Mouse (Mus musculus) hindbrain, postnatal 0 days (tissue): ENCODE results near the gene Grap2. TPM values are rescaled to one million over a fixed set of nuclear protein-coding genes. Genes with fewer than 3 reads are reported as not detected.

Experiments
- ATAC-seq: fragments of 200-750 bp; cut with Nextera tagmentation; 2 replicates; pipeline ENCODE4 v1.8.0; 2017; ENCODE audit warnings: mild to moderate bottlenecking, moderate TSS enrichment, moderate library complexity
- DNase-seq: peaks from one replicate; pipeline ENCODE4 v3.0.0-alpha.2; 2015; ENCODE audit warnings: low spot score
- H3K27ac ChIP-seq: fragments of 300-500 bp; sonication (generic); 2 replicates; pipeline ENCODE4 v1.5.1; 2014; ENCODE audit warnings: mild to moderate bottlenecking
- H3K27me3 ChIP-seq: fragments of 300-500 bp; sonication (generic); 2 replicates; pipeline ENCODE4 v1.6.1; 2014; ENCODE audit warnings: low read length, mixed read lengths; ENCODE audit not compliant: insufficient read depth
- H3K36me3 ChIP-seq: fragments of 300-500 bp; sonication (generic); 2 replicates; pipeline ENCODE4 v1.6.1; 2014; ENCODE audit warnings: low read length, mixed read lengths; ENCODE audit not compliant: insufficient read depth
- H3K4me1 ChIP-seq: fragments of 300-500 bp; sonication (generic); 2 replicates; pipeline ENCODE4 v1.6.1; 2014; ENCODE audit warnings: antibody characterized with exemption, low read length, mixed read lengths; ENCODE audit not compliant: insufficient read depth
- H3K4me2 ChIP-seq: fragments of 300-500 bp; sonication (generic); 2 replicates; pipeline ENCODE4 v1.6.1; 2014; ENCODE audit warnings: low read depth, mild to moderate bottlenecking, low read length, moderate library complexity, mixed read lengths
- H3K4me3 ChIP-seq: fragments of 300-500 bp; sonication (generic); 2 replicates; pipeline ENCODE4 v1.5.1; 2014; ENCODE audit warnings: low read length
- H3K9ac ChIP-seq: fragments of 300-500 bp; sonication (generic); replicated peaks from 2 replicates; pipeline ENCODE4 v1.6.1; 2014; ENCODE audit warnings: mild to moderate bottlenecking, low read length, moderate library complexity, mixed read lengths
- H3K9me3 ChIP-seq: fragments of 300-500 bp; sonication (generic); 2 replicates; pipeline ENCODE4 v1.6.1; 2016; ENCODE audit warnings: low read length, mixed read lengths
- CTCF ChIP-seq: IDR thresholded peaks from 2 replicates; pipeline ENCODE4 v1.5.1; 2016; ENCODE audit warnings: antibody characterized with exemption, control low read depth, low read depth
- WGBS: fragments of 180-500 bp; shearing (Covaris S2); extraction: QIAGEN DNeasy Blood & Tissue Kit; methylation state at CpG from one replicate; pipeline ENCODE4 v1.1.7; 2014; 5-methylcytosine and 5-hydroxymethylcytosine counted together
- polyA plus RNA-seq: library from polyadenylated mRNA; unstranded; fragments of >200 nt; fragmentation: Nextera tagmentation; extraction: Ambion mirVana; gene quantifications from 2 replicates; pipeline ENCODE4 v1.2.1, GENCODE M21; 2015
- total RNA-seq: library from RNA; depleted of rRNA; stranded (reverse); fragments of >200 nt; gene quantifications from 2 replicates; pipeline ENCODE4 v1.2.3, GENCODE M21; 2014

Gene Grap2
- total and polyA plus RNA-seq, 2 experiments from 2014 or later = 0.05 to 0.11 TPM

DNA sequence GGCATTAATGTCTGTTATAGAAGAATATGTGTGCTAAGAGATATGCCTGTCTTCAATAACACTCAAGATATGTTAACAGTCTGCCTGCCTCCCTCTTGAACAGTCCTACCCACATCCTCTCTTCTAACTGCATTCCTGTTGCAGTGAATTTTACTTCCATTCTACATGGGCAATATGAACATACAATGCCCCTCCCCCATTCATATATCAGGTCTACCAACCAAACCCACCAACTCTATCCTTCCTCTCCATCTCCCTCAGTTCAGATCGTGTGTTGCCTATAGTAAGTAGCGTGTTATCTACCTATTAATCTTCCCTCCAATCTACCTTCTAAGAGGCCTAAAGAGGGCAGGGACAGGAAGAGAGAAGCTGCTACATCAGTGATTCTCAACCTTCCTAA is 34.3 kb upstream of the Grap2 start:
- H3K9me3 ChIP-seq = no peaks in the 10 kb centered on the region
- ATAC-seq (no peak), DNase-seq (no peak)
- 94% methylated on average over 2 of the region's 2 CpGs for WGBS
- H3K27ac ChIP-seq = no peak overlapping the region
- H3K4me3 ChIP-seq = no peak overlapping the region
- no peaks in the 10 kb centered on the region for H3K4me1 ChIP-seq
- H3K36me3 ChIP-seq = no peaks in the 10 kb centered on the region
- H3K27me3 ChIP-seq = no peaks in the 10 kb centered on the region
- no peak for TF ChIP-seq CTCF
- no peak overlapping the region for H3K9ac ChIP-seq
- H3K4me2 ChIP-seq = no peak overlapping the region

DNA sequence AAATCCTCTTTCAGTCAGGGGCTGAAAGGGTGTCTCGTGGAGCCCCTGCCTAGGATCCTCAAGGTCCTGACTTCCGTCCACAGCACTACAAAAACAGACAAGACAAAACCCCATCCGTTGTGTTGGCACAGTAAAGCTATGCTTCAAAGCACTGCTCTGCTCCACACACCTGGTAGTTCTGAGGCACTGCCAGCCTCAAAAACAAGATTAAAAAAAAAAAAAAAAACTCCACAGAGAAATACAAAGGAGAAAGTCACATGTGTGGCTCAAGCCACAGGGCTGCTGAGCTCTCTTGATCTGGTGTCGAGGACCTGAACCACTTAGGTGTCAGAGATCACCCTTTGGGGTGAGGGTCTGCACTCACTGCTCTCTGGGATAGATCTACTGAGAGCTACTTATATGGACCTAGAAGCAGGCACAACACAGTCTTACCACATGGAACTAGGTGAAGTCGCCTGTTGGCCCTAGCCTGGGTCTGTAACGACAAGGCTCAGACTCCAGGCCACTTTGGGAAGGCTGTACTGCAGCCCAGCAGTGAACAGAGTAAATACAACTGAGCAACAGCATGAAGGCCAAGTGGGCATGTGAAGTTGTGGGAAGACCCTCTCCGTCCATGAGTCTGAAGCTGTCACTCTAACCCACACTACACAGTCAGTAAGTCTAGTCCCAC is 33.6 kb upstream of the Grap2 start:
- ATAC-seq = no peak
- H3K27me3 ChIP-seq = no peaks in the 10 kb centered on the region
- 80% methylated on average over 7 of the region's 7 CpGs for WGBS

DNA sequence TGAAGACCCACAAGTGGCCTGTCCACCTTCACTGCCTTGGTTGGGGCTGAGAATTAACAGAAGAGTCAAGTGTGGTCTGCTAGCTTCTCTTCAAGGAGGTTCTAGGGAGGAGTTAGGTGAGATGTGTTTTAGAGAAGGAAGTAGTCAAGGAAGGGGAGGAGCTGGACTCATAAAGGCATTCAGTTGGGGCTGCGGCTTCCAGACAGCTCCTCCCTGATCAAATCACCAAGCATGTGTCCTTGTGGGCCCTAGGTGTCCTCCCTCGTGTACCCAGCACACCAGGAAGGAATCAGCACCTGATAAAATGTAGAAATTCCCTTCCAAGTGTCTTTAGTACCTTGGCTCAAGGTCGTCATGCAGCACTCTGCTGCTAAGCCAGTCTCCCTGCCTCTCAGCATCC is 28.3 kb upstream of the Grap2 start:
- no peaks in the 10 kb centered on the region for H3K27me3 ChIP-seq
- no peaks in the 10 kb centered on the region for H3K9me3 ChIP-seq
- H3K4me2 ChIP-seq = no peak overlapping the region
- H3K9ac ChIP-seq = no peak overlapping the region
- H3K4me3 ChIP-seq = no peak overlapping the region
- H3K36me3 ChIP-seq = no peaks in the 10 kb centered on the region
- no peaks in the 10 kb centered on the region for H3K4me1 ChIP-seq
- DNase-seq (no peak), ATAC-seq (no peak)
- TF ChIP-seq CTCF = no peak
- no peak overlapping the region for H3K27ac ChIP-seq
- 71% methylated on average over 3 of the region's 3 CpGs for WGBS

More for the DNA sequence above, 33.6 kb upstream of the Grap2 start:
- no peak overlapping the region for H3K9ac ChIP-seq
- no peaks in the 10 kb centered on the region for H3K4me1 ChIP-seq
- no peak overlapping the region for H3K4me3 ChIP-seq
- H3K4me2 ChIP-seq = no peak overlapping the region
- H3K27ac ChIP-seq = no peak overlapping the region
- no peaks in the 10 kb centered on the region for H3K9me3 ChIP-seq
- TF ChIP-seq CTCF = no peak
- H3K36me3 ChIP-seq = no peaks in the 10 kb centered on the region
- DNase-seq = no peak

DNA sequence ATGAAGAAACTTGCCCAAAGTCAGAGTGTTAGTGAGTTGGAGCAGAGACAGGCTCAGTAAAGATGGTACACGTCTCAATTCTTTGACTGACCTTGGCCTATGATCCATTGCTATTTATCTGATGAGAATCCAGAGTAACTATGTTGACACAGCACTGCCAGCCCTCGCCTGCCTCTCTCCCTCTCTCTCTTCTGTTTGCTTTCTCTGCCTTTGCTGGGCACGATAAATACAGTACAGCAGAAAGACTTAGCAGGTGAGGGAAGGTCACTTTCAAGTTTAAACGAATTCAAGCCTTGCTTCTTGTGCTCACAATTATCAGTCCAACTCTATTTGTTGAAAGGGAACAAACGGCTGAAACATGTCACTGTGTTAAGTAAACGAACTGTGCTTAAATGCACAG is 27.0 kb upstream of the Grap2 start:
- Histone ChIP-seq H3K4me1 (no peaks in the 10 kb centered on the region), H3K9me3 (no peaks in the 10 kb centered on the region), H3K36me3 (no peaks in the 10 kb centered on the region), H3K27ac (no peak overlapping the region), H3K4me3 (no peak overlapping the region), H3K27me3 (no peaks in the 10 kb centered on the region), H3K9ac (no peak overlapping the region), H3K4me2 (no peak overlapping the region)
- TF ChIP-seq CTCF = no peak
- 73% methylated on average over 6 of the region's 6 CpGs for WGBS
- ATAC-seq (no peak), DNase-seq (no peak)

DNA sequence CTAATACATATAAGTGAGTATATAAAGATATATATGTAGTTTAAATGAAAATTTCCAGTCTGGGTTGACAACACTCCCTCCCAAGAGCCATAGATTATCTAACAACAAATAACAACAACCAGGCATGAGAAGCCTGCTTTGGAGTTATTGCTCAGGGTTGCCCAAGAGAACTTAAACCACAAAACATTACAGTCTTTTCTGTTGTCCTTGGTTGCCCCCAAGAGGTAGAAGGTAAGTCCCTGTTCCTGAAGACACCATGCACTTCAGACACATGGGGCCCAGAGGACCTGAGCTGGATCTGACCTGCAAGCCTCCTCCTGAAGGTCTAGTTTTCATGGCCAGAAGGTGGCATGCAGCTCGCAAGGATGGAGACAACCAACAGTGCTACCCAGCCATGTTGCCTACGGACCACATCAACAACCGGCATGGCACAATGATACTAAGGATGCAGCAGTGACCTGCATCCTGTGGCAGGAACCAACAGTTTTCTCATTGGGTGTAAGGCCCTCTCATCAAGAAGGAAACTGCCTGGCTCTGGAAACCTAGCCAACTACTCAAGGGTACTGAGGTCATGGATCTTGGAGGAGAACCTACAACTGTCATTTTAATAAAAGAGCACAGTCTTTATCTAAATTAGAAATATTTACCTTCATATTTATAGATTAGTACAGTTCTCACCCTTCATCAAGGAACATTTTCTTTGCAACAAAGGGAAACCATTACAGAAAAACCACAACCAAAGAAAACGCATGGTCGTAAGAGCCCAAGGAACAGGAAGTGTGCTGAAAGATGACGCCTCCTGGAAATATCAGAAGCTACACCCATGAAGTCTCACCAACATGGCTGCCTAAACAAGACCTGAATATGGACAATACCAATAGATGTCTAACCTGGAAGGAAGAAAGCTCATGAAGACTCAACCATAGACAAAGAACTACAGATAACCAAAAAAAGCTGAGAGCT is 17.3 kb upstream of the Grap2 start:
- 95% methylated on average over 6 of the region's 6 CpGs for WGBS
- no peak overlapping the region for H3K27ac ChIP-seq
- no peak for TF ChIP-seq CTCF
- DNase-seq = no peak
- ATAC-seq = no peak
- H3K9ac ChIP-seq = no peak overlapping the region
- H3K4me2 ChIP-seq = no peak overlapping the region
- H3K9me3 ChIP-seq = no peaks in the 10 kb centered on the region
- no peaks in the 10 kb centered on the region for H3K27me3 ChIP-seq
- no peaks in the 10 kb centered on the region for H3K4me1 ChIP-seq
- no peak overlapping the region for H3K4me3 ChIP-seq
- H3K36me3 ChIP-seq = no peaks in the 10 kb centered on the region

DNA sequence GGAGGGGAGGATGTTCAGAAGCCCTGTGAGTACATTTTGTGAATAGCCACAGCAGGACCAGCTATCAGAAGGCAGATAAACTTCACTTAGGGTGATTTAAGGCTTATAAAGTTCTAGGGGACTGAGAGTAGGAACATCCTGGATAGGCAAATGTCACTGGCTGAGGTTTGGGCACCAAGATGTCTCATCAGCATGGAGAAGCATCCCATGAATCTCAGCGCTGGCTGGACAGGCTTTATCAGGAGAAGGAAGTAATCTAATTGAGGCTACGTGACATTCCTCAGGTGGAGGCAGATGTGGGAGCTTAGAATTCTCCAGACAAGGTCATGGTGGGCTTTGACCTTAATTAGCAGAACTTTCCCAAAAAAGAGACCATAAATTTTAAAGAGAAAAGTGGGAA is 16.4 kb upstream of the Grap2 start:
- Histone ChIP-seq H3K27me3 (no peaks in the 10 kb centered on the region), H3K4me1 (no peaks in the 10 kb centered on the region), H3K9ac (no peak overlapping the region), H3K27ac (no peak overlapping the region), H3K9me3 (no peaks in the 10 kb centered on the region), H3K36me3 (no peaks in the 10 kb centered on the region), H3K4me2 (no peak overlapping the region), H3K4me3 (no peak overlapping the region)
- TF ChIP-seq CTCF = no peak
- WGBS = 91% methylated on average over 2 of the region's 2 CpGs
- DNase-seq (no peak), ATAC-seq (no peak)

DNA sequence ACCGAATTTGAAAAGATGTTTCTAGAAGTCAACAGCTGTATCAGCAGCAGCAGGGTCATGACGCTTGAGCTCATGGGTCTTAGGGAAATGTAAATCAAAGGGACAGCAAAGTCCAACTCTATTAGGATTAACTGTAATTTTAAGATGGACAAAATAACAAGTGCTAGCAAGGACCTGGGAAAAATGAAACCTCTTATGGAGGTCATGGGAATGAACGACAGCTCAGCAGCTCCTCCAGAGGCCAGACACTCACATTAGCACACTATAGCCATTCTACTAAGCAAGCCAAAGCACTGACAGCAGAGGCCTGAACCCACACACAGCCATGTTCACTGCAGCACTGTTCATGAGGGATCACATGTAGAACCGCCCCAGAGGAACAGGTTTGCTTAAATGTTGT is 14.6 kb upstream of the Grap2 start:
- peak; percentile 59 for TF ChIP-seq CTCF
- no peak overlapping the region for H3K27ac ChIP-seq

More for the DNA sequence above, 14.6 kb upstream of the Grap2 start:
- ATAC-seq = no peak
- WGBS = 74% methylated on average over 4 of the region's 4 CpGs
- Histone ChIP-seq H3K4me2 (no peak overlapping the region), H3K4me3 (no peak overlapping the region), H3K27me3 (no peaks in the 10 kb centered on the region), H3K9ac (no peak overlapping the region), H3K9me3 (no peaks in the 10 kb centered on the region), H3K36me3 (no peaks in the 10 kb centered on the region), H3K4me1 (no peaks in the 10 kb centered on the region)
- peak; percentile 50 for DNase-seq
